Mouse (Mus musculus) urinary bladder, postnatal 10 days (tissue): ENCODE data around the gene Tubb2a.
A peak's percentile ranks its signal among the peaks of the same experiment; 100 is the strongest.

Source experiments
- DNase-seq: peaks from one replicate; pipeline ENCODE4 v3.0.0; 2022; ENCODE audit warnings: low spot score

Tubb2a gene

DNA sequence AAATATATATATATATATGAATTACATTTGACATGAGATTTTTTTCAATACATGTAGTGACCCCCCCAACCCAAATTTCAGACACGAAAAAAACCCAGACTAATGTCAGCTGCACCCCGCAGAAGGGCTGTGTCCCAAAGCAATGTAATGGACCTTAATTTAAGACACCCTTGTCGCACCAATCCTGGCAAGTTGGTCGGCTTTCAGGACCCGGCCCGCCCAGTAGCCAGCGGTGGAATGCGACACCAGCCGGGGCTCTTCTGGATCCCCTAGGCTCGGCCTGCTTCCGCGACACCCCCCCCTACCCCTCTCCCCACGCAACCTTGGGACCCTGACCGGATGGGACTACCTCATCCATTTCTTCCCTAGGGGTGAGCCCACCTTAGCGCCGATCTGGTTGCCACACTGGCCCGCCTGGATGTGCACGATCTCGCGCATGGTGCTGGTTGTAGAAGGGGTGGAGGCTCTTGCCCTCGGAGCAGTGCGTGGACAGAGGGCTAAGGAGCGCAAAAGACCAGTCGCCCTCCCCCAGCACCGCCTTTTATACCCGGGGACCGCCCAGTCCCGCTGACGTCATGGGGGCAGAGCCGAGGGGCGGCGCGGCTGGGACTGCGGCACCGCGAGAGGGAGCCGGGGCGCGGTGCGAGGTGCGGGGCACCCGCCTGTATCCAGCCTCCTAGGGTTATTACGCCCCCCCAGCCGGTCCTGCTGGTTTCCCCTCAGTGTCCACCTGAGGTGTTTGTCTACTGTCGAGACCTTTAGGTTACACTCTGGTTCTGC is at the start of gene Tubb2a:
TSS of gene Tubb2a (minus strand) at position 516 of the 780 bp plus-strand sequence.
- peak; percentile 75 for DNase-seq

- no peak for DNase-seq
These were observed 47.9 kb upstream of the Tubb2a start for GRCm38 (mm10) chr13:34125711-34126110.

- no peak for DNase-seq
These were observed 42.7 kb upstream of the Tubb2a start for GRCm38 (mm10) chr13:34120536-34120935.

DNA sequence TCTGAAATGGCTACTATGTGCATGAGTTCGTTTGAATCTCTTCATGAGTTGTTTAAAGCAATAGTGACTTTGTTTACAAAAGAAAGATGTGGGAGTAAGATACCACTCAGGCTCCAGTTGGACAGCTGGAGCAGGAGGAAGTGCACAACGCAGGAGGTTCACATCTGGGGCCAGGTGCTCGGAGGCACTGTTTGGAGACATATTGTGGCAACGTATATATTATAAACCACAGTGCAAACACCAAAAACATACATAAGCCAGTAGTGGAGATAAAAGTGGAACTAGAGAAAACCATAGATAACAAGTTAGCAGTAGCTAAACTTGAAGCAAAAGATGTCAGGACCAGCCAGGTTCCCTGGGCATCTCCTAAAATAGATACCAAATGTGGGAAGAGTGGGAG is 41.6 kb upstream of the Tubb2a start:
- DNase-seq = no peak

- DNase-seq = no peak
These were observed 41.0 kb upstream of the Tubb2a start for GRCm38 (mm10) chr13:34118816-34119215.

DNA sequence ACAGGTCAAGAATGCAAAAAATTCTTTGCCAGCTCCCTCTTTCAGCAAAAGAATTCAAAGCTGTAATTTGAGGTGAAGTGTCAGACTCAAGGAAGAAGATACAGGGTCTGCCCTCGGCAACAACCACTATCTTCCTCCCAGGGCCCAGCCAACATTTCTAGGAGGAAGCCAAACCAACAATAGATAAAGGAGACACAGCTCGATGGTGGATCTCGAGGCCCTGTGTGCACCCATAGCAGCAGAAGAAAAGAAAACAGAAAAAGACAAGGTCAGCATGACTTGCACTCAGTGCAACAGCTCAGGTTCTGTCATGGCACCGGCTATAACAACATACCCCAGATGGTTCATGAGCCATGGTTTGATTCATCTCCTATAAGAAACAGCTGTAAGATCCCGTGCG is 38.7 kb upstream of the Tubb2a start:
- DNase-seq = no peak

DNA sequence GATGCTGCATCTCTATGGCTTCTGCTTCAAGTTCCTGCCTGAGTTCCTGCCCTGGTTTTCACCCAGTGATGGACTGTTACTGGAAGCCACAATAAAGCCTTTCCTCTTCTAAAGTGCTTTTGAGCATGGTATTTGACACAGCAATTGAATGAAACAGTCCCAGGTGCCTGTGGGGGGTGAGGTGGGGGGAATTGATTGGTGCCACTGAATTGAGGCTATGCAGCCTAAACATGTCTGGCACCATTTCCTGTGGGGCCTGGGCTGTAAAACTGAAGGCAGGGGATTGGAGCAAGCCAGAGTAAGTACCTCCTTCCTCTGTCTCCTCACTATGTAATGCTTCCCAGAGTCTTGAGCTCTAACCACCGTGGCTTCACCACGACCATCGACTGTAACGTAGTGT is 36.8 kb upstream of the Tubb2a start:
- no peak for DNase-seq

GRCm38 (mm10) chr13:34113086-34113485 is 35.3 kb upstream of the Tubb2a start:
- no peak for DNase-seq

- no peak for DNase-seq
These were observed 34.7 kb upstream of the Tubb2a start for GRCm38 (mm10) chr13:34112369-34113081.

DNA sequence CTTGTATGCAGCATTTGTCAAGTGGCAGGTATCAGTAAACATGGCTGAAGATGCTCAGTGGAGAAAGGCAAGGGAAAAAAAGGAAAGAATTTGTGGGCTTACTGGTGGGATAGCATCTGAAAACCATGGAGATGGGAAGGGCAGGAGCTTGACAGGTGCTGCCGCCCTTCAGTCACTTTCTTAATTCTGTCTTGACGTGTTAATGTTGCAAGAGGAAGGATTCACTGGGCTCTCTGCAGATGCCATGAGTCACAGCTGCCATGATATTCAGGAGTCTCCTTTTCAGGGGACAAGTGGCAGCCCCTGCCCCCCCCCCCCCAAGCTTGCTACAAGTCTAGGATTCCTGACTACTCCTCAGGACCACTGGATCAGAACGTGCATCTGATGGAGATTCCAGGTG is 34.1 kb upstream of the Tubb2a start:
- DNase-seq = no peak

DNA sequence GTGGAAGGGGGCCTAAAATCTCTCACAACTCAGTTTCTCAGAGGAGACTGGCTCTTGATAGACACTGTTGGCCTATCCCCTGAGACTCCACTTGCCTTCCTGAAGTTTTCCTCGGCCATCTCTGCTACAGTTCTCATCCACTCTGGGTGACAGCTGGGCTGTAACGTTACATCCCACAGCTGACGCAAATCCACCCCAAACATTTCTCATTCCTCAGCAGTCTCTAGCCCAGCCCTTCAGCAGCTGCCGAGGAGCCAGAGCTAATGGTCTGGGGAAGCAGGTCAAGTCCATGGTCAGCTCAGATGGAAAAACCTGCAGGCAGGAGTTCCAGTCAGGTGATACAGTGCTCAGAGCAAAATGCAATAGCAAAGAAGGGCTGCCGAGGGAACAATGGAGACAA is 33.2 kb upstream of the Tubb2a start:
- DNase-seq = no peak

DNA sequence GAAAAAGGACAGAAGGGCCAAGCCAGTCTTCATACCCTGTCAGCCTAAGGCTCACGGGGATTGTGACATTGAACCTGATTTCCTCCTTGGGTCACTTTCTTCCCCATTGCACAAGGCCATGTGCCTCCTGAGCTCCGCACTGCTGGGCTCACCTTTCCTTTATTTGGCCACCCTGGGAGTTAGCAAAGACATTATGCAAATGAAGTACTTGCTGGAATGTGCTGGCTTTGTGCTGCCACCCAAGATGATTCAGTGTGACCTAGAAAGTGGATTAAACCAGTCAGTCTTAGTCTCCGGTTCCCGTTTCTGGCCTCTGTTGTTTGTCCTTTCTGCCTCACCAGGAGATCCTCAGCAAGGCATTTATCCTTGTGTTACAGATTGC is 31.9 kb upstream of the Tubb2a start:
- DNase-seq = no peak

DNA sequence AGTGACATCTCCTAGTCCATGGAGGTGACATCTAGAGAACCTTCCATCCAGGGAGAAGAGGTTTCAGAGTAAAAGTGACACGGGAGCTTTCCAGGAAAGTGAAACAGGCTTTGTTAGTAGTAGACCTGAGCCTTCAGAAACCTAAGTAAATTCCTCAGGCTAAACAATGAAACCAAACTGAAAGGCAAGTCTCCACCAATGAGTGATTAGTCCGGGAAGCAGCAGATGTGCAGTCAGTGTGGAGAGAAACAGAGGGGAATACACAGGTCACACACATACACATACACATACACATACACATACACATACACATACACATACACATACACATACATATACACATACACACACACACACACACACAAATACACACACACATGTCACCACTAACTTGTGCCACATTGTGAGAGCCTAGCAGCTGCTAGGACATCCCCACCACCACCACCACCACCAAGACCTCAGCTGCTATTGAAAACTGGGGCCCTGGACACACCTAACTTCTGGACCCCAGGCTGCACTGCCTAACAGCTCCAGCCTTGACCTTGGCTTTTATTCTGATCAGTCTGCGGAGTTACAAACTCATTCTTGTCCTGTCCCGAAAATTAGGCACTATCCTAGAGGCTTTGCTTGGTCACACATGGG is 31.3 kb upstream of the Tubb2a start:
- DNase-seq = no peak

GRCm38 (mm10) chr13:34106999-34107398 is 29.2 kb upstream of the Tubb2a start:
- no peak for DNase-seq

DNA sequence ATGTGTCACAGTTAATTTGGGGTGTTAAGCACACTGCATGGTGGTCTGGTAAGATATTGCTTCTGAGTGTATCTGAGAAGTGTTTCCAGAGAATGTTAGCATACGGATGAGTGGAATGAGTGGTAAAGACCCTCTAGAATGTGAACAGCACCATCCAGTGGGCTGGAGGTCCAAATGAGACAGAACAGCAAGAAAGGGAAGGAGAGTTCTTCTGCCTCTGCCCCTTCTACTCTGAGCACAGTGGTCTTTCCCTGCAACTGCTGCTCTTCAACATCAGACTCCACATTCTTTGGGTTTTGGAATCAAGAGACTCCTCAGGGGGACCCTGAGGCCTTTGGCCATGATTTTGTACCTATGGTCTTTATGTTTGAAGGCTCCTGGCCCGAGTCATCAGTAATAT is 28.4 kb upstream of the Tubb2a start:
- DNase-seq = no peak

DNA sequence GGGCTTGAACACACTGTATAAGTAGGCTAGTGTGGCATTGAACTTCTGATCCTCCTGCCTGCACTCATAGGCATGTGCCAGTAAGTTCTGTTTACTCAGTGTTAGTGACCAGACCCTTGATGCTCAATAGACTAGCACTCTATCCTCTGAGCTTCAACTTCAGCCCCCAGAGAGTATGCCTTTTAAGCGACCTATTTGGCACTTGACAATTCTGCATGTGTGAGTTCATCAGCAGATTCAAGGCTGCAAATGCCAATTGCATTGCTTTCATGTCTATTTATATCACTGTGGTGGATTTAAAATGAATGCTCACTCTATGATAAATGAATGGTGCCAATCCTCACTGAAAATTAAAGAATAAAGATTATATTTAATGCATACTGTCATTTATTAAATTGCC is 27.6 kb upstream of the Tubb2a start:
- DNase-seq = no peak

DNA sequence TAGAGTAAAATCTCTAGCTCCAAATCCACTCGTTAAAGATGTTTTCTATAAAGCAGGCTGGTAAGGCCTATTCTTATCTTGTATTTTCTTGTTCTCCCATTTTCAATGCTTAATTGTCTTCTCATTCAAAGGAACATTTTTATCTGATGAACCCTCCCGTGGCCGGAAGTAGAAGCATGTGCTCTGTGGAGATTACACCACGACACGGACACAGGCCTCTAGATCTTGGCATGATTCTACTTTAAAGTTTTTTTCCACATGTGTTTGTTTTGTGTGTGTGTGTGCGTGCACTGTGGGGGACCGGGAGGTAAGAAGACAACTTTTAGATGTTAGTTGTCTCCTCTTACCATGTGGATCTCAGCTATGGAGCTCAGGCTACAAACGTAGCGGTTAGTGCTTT is 24.1 kb upstream of the Tubb2a start:
- DNase-seq = no peak

DNA sequence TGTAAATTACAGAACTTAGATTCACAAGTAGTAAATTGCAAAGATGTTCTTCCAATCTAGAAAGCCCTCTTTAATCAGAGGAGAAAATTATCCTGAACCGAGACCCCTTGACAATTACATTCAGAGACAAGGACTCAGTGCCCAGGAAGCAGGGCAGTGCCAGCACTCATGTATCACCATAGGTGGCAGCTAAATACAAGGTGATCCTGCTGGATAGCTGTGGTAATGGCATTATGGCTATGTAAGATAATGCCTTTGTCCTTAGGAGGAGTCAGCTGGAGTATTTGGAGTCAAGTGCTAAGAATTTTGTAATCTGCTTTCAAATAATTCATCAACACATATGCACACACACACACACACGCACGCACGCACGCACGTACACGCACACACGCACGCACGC is 23.4 kb upstream of the Tubb2a start:
- DNase-seq = no peak

DNA sequence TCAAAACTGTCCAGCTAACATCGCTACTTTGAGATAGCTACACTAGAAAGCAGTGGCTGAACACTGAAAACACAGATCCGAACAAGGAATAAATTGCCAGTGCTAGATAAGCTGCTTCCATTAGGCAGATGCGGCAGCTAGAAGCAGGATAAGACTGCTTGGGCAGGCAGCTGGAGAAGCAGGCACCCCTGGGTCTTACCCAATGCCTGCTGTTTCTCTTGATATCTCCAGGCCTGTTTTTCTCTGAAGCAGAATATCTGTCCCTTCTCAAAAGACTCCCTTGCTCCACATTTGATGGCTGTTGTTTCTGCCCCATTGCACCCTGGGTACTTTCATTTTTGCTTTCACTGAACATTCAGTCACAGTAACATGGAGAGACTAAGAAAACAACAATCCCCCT is 22.9 kb upstream of the Tubb2a start:
- DNase-seq = no peak

DNA sequence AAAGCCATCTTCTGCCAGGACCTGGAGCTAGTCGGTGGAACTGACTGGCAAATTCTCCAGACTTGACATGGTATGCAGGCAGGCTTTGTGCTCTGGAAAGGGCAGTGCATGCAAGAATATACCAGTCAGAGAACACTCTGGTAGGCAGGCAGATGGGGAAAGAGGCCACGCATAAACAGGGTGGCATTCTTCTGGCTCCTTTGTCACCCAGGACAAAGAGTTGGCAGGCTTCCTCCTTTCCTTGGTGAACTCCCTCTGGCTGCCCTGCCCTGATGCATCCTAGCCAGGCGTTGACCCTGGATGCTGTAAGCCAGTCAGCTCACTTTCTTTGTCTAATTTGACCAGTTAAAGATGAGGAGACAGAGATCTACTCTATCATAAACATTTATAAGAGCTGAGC is 19.3 kb upstream of the Tubb2a start:
- DNase-seq = no peak

DNA sequence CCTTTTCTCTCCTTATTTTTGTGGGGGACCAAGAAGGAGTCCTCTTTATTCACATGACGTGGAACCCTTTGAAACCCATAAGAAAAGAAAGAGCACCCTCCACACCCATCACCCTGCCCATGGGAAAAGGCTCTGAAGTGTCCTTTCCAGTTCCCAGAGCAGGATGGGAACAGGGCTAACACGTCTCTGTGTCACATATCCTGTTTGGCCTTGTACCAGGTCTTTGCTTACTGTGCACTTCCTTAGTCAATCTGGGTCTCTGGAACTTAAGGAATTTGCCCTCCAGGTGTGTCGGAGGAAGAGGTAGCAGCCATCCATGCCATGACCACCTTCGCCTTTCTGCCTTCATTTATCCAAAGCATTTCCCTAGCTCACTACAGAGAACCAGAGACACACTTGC is 18.6 kb upstream of the Tubb2a start:
- no peak for DNase-seq

- no peak for DNase-seq
These were observed 18.0 kb upstream of the Tubb2a start for GRCm38 (mm10) chr13:34095542-34096435.
